In the genomic region with DNA sequence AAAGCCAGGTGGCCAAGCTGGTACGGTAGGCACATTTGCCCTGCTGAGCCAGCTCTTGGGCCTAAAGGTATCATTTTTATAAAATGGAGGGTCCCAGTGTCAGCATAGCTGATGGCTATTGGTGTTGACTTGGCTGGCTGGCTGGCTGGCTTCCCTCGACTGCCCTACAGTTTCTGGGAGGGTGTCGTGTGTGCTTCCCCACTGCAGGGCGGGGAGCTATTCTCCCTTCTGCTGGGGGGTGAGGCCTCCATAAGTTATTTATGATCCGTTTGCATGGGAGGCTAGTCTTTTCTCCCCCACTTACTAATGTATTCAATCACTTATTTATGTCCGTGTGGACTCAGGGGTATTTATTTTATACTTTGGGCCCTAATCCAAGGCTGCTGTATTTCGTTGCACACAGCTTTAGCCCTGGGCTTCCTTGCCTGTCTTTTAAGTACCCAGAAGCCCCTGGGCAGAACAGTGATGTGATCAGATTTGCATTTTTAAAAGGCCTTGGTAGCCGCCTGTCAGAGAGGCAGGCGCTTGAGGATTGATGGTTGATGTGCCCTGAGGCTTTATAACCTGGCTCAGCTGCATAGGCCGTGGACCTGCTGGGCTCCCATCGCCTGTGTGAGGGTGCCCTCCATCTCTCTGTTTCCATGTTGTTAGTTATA, we compare ENCODE assay signal across 13 mouse cellular contexts.
DNase-seq lines count a peak whose midpoint lies in the region; ATAC-seq and TF ChIP-seq lines count a peak whose summit lies in the region.
"Had no signal": no experiment of that assay in that cellular context is flagged by ENCODE, and none has a peak within 500 bp of the region (broad histone marks: within the 10 kb centered on the region; RNA-seq: fewer than 3 reads in every experiment).

No protein-coding gene starts in this region.

- ATAC-seq in forebrain, embryonic 13.5 days = peak; percentile 63
- ATAC-seq in forebrain, embryonic 11.5 days (replicated peaks; ENCODE audit: low FRiP score) = no peak
- ATAC-seq in embryonic facial prominence, embryonic 14.5 days (ENCODE audit: low read depth) = no peak
- peak; percentile 75 for ATAC-seq in midbrain, embryonic 15.5 days (replicated peaks)
- ATAC-seq: inflammation-experienced regulatory T-cells, adult 6 months had no signal

- H3K4me2 ChIP-seq in forebrain, embryonic 13.5 days = no peak overlapping the region
- no peak overlapping the region for H3K4me2 ChIP-seq in forebrain, embryonic 11.5 days (ENCODE audit: low read depth, low read length, severe bottlenecking)
- H3K4me2 ChIP-seq in embryonic facial prominence, embryonic 14.5 days (ENCODE audit: low read depth, low read length) = no peak overlapping the region
- H3K4me2 ChIP-seq in midbrain, embryonic 15.5 days = no peak overlapping the region
- H3K4me2 ChIP-seq: liver, embryonic 15.5 days had no signal

- no peaks in the 10 kb centered on the region for H3K9me3 ChIP-seq in forebrain, embryonic 13.5 days (replicated peaks)
- no peaks in the 10 kb centered on the region for H3K9me3 ChIP-seq in forebrain, embryonic 11.5 days (ENCODE audit: control insufficient read depth, low read length)
- no peaks in the 10 kb centered on the region; the same call in 1 of the 2 replicates for H3K9me3 ChIP-seq in embryonic facial prominence, embryonic 14.5 days (ENCODE audit: control insufficient read depth, low read length)
- H3K9me3 ChIP-seq in limb, embryonic 10.5 days (replicated peaks) = no peaks in the 10 kb centered on the region
- no peaks in the 10 kb centered on the region for H3K9me3 ChIP-seq in midbrain, embryonic 15.5 days
- H3K9me3 ChIP-seq: liver, embryonic 15.5 days had no signal

- no peak for DNase-seq in forebrain, embryonic 11.5 days (ENCODE audit: low spot score)
- no peak for DNase-seq in embryonic facial prominence, embryonic 14.5 days (ENCODE audit: low spot score)
- DNase-seq in limb, embryonic 10.5 days (ENCODE audit: low spot score) = peak; percentile 44
- no peak for DNase-seq in layer of hippocampus, adult 2 months (ENCODE audit: low spot score in 2 of 2)
- no peak for DNase-seq in yolk sac, embryonic 10.5 days (ENCODE audit: low spot score)
- no peak for DNase-seq in ovary, postnatal 36 days (ENCODE audit: low spot score)
- DNase-seq: adrenal gland, postnatal 10 days; kidney, postnatal 36 days had no signal

- H3K36me3 ChIP-seq in forebrain, embryonic 13.5 days (ENCODE audit: poor library complexity, severe bottlenecking) = no peaks in the 10 kb centered on the region
- H3K36me3 ChIP-seq in forebrain, embryonic 11.5 days (ENCODE audit: control insufficient read depth, insufficient read depth, low read length) = no peaks in the 10 kb centered on the region; the same call in 1 of the 2 replicates
- peaks cover 9% of the 10 kb centered on the region; the same call in 1 of the 2 replicates for H3K36me3 ChIP-seq in embryonic facial prominence, embryonic 14.5 days (ENCODE audit: control insufficient read depth, insufficient read depth, low read length)
- peaks cover 26% of the 10 kb centered on the region for H3K36me3 ChIP-seq in limb, embryonic 10.5 days
- no peaks in the 10 kb centered on the region for H3K36me3 ChIP-seq in midbrain, embryonic 15.5 days (replicated peaks)
- H3K36me3 ChIP-seq: liver, embryonic 15.5 days had no signal

- H3K9ac ChIP-seq in forebrain, embryonic 13.5 days = no peak overlapping the region
- no peak overlapping the region for H3K9ac ChIP-seq in forebrain, embryonic 11.5 days (ENCODE audit: low read length)
- no peak overlapping the region; the same call in 1 of the 2 replicates for H3K9ac ChIP-seq in embryonic facial prominence, embryonic 14.5 days (ENCODE audit: low read depth, low read length)
- H3K9ac ChIP-seq in midbrain, embryonic 15.5 days = no peak overlapping the region
- H3K9ac ChIP-seq: liver, embryonic 15.5 days had no signal

- WGBS in forebrain, embryonic 13.5 days = 57% methylated on average over 11 of the region's 11 CpGs
- WGBS in forebrain, embryonic 11.5 days = 81% methylated on average over 11 of the region's 11 CpGs
- 56% methylated on average over 11 of the region's 11 CpGs for WGBS in embryonic facial prominence, embryonic 14.5 days
- 76% methylated on average over 11 of the region's 11 CpGs for WGBS in limb, embryonic 10.5 days
- 47% methylated on average over 11 of the region's 11 CpGs for WGBS in midbrain, embryonic 15.5 days

- no peak for TF ChIP-seq CTCF in layer of hippocampus, adult 2 months (conservative IDR thresholded peaks at IDR 0.05)

- H3K27me3 ChIP-seq in forebrain, embryonic 13.5 days = no peaks in the 10 kb centered on the region
- H3K27me3 ChIP-seq in forebrain, embryonic 11.5 days (ENCODE audit: control insufficient read depth, insufficient read depth, low read length) = no peaks in the 10 kb centered on the region
- no peaks in the 10 kb centered on the region for H3K27me3 ChIP-seq in embryonic facial prominence, embryonic 14.5 days (replicated peaks; ENCODE audit: control insufficient read depth, insufficient read depth, low read length)
- H3K27me3 ChIP-seq in limb, embryonic 10.5 days (ENCODE audit: low read depth, poor library complexity, severe bottlenecking) = no peaks in the 10 kb centered on the region
- no peaks in the 10 kb centered on the region for H3K27me3 ChIP-seq in midbrain, embryonic 15.5 days (replicated peaks)
- H3K27me3 ChIP-seq: liver, embryonic 15.5 days had no signal

- peak overlapping the region; percentile 37 for H3K27ac ChIP-seq in forebrain, embryonic 13.5 days
- no peak overlapping the region for H3K27ac ChIP-seq in forebrain, embryonic 11.5 days (ENCODE audit: low read depth, low read length)
- H3K27ac ChIP-seq in embryonic facial prominence, embryonic 14.5 days (replicated peaks; ENCODE audit: low read depth, low read length) = peak overlapping the region; percentile 44
- peak overlapping the region; percentile 66 for H3K27ac ChIP-seq in limb, embryonic 10.5 days
- H3K27ac ChIP-seq in midbrain, embryonic 15.5 days = peak overlapping the region; percentile 61
- no peak overlapping the region for H3K27ac ChIP-seq in layer of hippocampus, adult 2 months
- H3K27ac ChIP-seq: liver, embryonic 15.5 days had no signal

- no peak overlapping the region for H3K4me3 ChIP-seq in forebrain, embryonic 13.5 days
- no peak overlapping the region for H3K4me3 ChIP-seq in forebrain, embryonic 11.5 days (ENCODE audit: low read depth, low read length)
- no peak overlapping the region for H3K4me3 ChIP-seq in embryonic facial prominence, embryonic 14.5 days (ENCODE audit: low read depth, low read length)
- no peak overlapping the region for H3K4me3 ChIP-seq in limb, embryonic 10.5 days
- no peak overlapping the region for H3K4me3 ChIP-seq in midbrain, embryonic 15.5 days
- no peak overlapping the region for H3K4me3 ChIP-seq in layer of hippocampus, adult 2 months
- H3K4me3 ChIP-seq: erythroblast, embryonic 14.5 days; liver, embryonic 15.5 days had no signal

- H3K4me1 ChIP-seq in forebrain, embryonic 13.5 days = peaks cover 20% of the 10 kb centered on the region
- no peaks in the 10 kb centered on the region; the same call in 1 of the 2 replicates for H3K4me1 ChIP-seq in forebrain, embryonic 11.5 days (replicated peaks; ENCODE audit: control insufficient read depth, insufficient read depth, low read length)
- H3K4me1 ChIP-seq in embryonic facial prominence, embryonic 14.5 days (ENCODE audit: control insufficient read depth, insufficient read depth, low read length) = peaks cover 5% of the 10 kb centered on the region; the same call in 1 of the 2 replicates
- H3K4me1 ChIP-seq in limb, embryonic 10.5 days = peaks cover 21% of the 10 kb centered on the region
- peaks cover 13% of the 10 kb centered on the region for H3K4me1 ChIP-seq in midbrain, embryonic 15.5 days
- H3K4me1 ChIP-seq: liver, embryonic 15.5 days had no signal

Comparison
In these comparisons a context has a peak if more than half of its experiments do, and no peak if none do; other contexts are left out.
1. ATAC-seq: peak in forebrain, embryonic 13.5 days (single experiment) and midbrain, embryonic 15.5 days (single experiment); none in forebrain, embryonic 11.5 days (single experiment) and embryonic facial prominence, embryonic 14.5 days (single experiment).
2. H3K27ac ChIP-seq: peak in forebrain, embryonic 13.5 days (single experiment), embryonic facial prominence, embryonic 14.5 days (single experiment), limb, embryonic 10.5 days (single experiment) and midbrain, embryonic 15.5 days (single experiment); none in forebrain, embryonic 11.5 days (single experiment) and layer of hippocampus, adult 2 months (single experiment).